Mouse (Mus musculus) hindbrain, postnatal 0 days (tissue): Measurements from ENCODE around the gene Dysf. TPM values are rescaled to one million over a fixed set of nuclear protein-coding genes. Genes with fewer than 3 reads are reported as not detected.

ENCODE experiments used
- ATAC-seq: fragments of 200-750 bp; cut with Nextera tagmentation; 2 replicates; pipeline ENCODE4 v1.8.0; 2017; ENCODE audit warnings: mild to moderate bottlenecking, moderate TSS enrichment, moderate library complexity
- DNase-seq: peaks from one replicate; pipeline ENCODE4 v3.0.0-alpha.2; 2015; ENCODE audit warnings: low spot score
- H3K27ac ChIP-seq: fragments of 300-500 bp; sonication (generic); 2 replicates; pipeline ENCODE4 v1.5.1; 2014; ENCODE audit warnings: mild to moderate bottlenecking
- H3K27me3 ChIP-seq: fragments of 300-500 bp; sonication (generic); 2 replicates; pipeline ENCODE4 v1.6.1; 2014; ENCODE audit warnings: low read length, mixed read lengths; ENCODE audit not compliant: insufficient read depth
- H3K36me3 ChIP-seq: fragments of 300-500 bp; sonication (generic); 2 replicates; pipeline ENCODE4 v1.6.1; 2014; ENCODE audit warnings: low read length, mixed read lengths; ENCODE audit not compliant: insufficient read depth
- H3K4me1 ChIP-seq: fragments of 300-500 bp; sonication (generic); 2 replicates; pipeline ENCODE4 v1.6.1; 2014; ENCODE audit warnings: antibody characterized with exemption, low read length, mixed read lengths; ENCODE audit not compliant: insufficient read depth
- H3K4me2 ChIP-seq: fragments of 300-500 bp; sonication (generic); 2 replicates; pipeline ENCODE4 v1.6.1; 2014; ENCODE audit warnings: low read depth, mild to moderate bottlenecking, low read length, moderate library complexity, mixed read lengths
- H3K4me3 ChIP-seq: fragments of 300-500 bp; sonication (generic); 2 replicates; pipeline ENCODE4 v1.5.1; 2014; ENCODE audit warnings: low read length
- H3K9ac ChIP-seq: fragments of 300-500 bp; sonication (generic); replicated peaks from 2 replicates; pipeline ENCODE4 v1.6.1; 2014; ENCODE audit warnings: mild to moderate bottlenecking, low read length, moderate library complexity, mixed read lengths
- H3K9me3 ChIP-seq: fragments of 300-500 bp; sonication (generic); 2 replicates; pipeline ENCODE4 v1.6.1; 2016; ENCODE audit warnings: low read length, mixed read lengths
- CTCF ChIP-seq: IDR thresholded peaks from 2 replicates; pipeline ENCODE4 v1.5.1; 2016; ENCODE audit warnings: antibody characterized with exemption, control low read depth, low read depth
- WGBS: fragments of 180-500 bp; shearing (Covaris S2); extraction: QIAGEN DNeasy Blood & Tissue Kit; methylation state at CpG from one replicate; pipeline ENCODE4 v1.1.7; 2014; 5-methylcytosine and 5-hydroxymethylcytosine counted together
- polyA plus RNA-seq: library from polyadenylated mRNA; unstranded; fragments of >200 nt; fragmentation: Nextera tagmentation; extraction: Ambion mirVana; gene quantifications from 2 replicates; pipeline ENCODE4 v1.2.1, GENCODE M21; 2015
- total RNA-seq: library from RNA; depleted of rRNA; stranded (reverse); fragments of >200 nt; gene quantifications from 2 replicates; pipeline ENCODE4 v1.2.3, GENCODE M21; 2014

Gene Dysf
- total and polyA plus RNA-seq, 2 experiments from 2014 or later, result 1.6 to 2.4 TPM

GRCm38 (mm10) chr6:84219119-84219518, 210.7 kb downstream of the Dysf start:
- no peaks in the 10 kb centered on the region for H3K36me3 ChIP-seq
- H3K9me3 ChIP-seq, result no peaks in the 10 kb centered on the region
- WGBS, result 62% methylated on average over 11 of the region's 11 CpGs
- no peak overlapping the region for H3K4me3 ChIP-seq
- H3K9ac ChIP-seq, result no peak overlapping the region
- no peaks in the 10 kb centered on the region for H3K4me1 ChIP-seq
- ATAC-seq (no peak), DNase-seq (no peak)
- no peak overlapping the region for H3K4me2 ChIP-seq
- H3K27me3 ChIP-seq, result no peaks in the 10 kb centered on the region
- no peak for TF ChIP-seq CTCF
- H3K27ac ChIP-seq, result no peak overlapping the region

- H3K27me3 ChIP-seq, result no peaks in the 10 kb centered on the region
- H3K4me2 ChIP-seq, result no peak overlapping the region
- WGBS, result 34% methylated on average over 4 of the region's 4 CpGs
- no peak overlapping the region for H3K27ac ChIP-seq
- H3K9ac ChIP-seq, result no peak overlapping the region
- DNase-seq (no peak), ATAC-seq (no peak)
- no peaks in the 10 kb centered on the region for H3K9me3 ChIP-seq
- no peaks in the 10 kb centered on the region for H3K4me1 ChIP-seq
- no peak for TF ChIP-seq CTCF
- no peak overlapping the region for H3K4me3 ChIP-seq
- H3K36me3 ChIP-seq, result no peaks in the 10 kb centered on the region
Observed at GRCm38 (mm10) chr6:84224861-84225260, 216.5 kb downstream of the Dysf start.

GRCm38 (mm10) chr6:84225587-84225986, 217.2 kb downstream of the Dysf start:
- DNase-seq (peak; percentile 30), ATAC-seq (peak; percentile 22; the same call in 1 of the 2 replicates)
- H3K4me3 ChIP-seq, result no peak overlapping the region
- no peak overlapping the region for H3K27ac ChIP-seq
- no peak overlapping the region for H3K9ac ChIP-seq
- H3K9me3 ChIP-seq, result no peaks in the 10 kb centered on the region
- H3K36me3 ChIP-seq, result no peaks in the 10 kb centered on the region
- 58% methylated on average over 6 of the region's 6 CpGs for WGBS
- no peak for TF ChIP-seq CTCF
- no peaks in the 10 kb centered on the region for H3K27me3 ChIP-seq
- H3K4me1 ChIP-seq, result no peaks in the 10 kb centered on the region
- H3K4me2 ChIP-seq, result no peak overlapping the region

- Histone ChIP-seq H3K27me3 (no peaks in the 10 kb centered on the region), H3K4me2 (no peak overlapping the region), H3K4me1 (no peaks in the 10 kb centered on the region; the same call in 1 of the 2 replicates), H3K27ac (no peak overlapping the region), H3K36me3 (no peaks in the 10 kb centered on the region), H3K4me3 (no peak overlapping the region), H3K9me3 (no peaks in the 10 kb centered on the region), H3K9ac (no peak overlapping the region)
- 81% methylated on average over 4 of the region's 4 CpGs for WGBS
- TF ChIP-seq CTCF, result no peak
- ATAC-seq (no peak), DNase-seq (no peak)
Observed at GRCm38 (mm10) chr6:84228196-84228595, 219.8 kb downstream of the Dysf start.

- H3K36me3 ChIP-seq, result no peaks in the 10 kb centered on the region
- H3K4me3 ChIP-seq, result no peak overlapping the region
- no peaks in the 10 kb centered on the region for H3K9me3 ChIP-seq
- DNase-seq (no peak), ATAC-seq (no peak)
- H3K27ac ChIP-seq, result no peak overlapping the region
- no peaks in the 10 kb centered on the region for H3K27me3 ChIP-seq
- H3K9ac ChIP-seq, result no peak overlapping the region
- TF ChIP-seq CTCF, result no peak
- WGBS, result 41% methylated on average over 5 of the region's 5 CpGs
- H3K4me2 ChIP-seq, result no peak overlapping the region
- no peaks in the 10 kb centered on the region; the same call in 1 of the 2 replicates for H3K4me1 ChIP-seq
Observed at GRCm38 (mm10) chr6:84228786-84229185, 220.4 kb downstream of the Dysf start.

GRCm38 (mm10) chr6:84229739-84230138, 221.3 kb downstream of the Dysf start:
- Histone ChIP-seq H3K4me1 (no peaks in the 10 kb centered on the region; the same call in 1 of the 2 replicates), H3K4me3 (no peak overlapping the region), H3K27ac (no peak overlapping the region), H3K9ac (no peak overlapping the region), H3K27me3 (no peaks in the 10 kb centered on the region), H3K4me2 (no peak overlapping the region), H3K9me3 (no peaks in the 10 kb centered on the region), H3K36me3 (no peaks in the 10 kb centered on the region)
- DNase-seq (no peak), ATAC-seq (no peak)
- WGBS, result 58% methylated on average over 7 of the region's 7 CpGs
- no peak for TF ChIP-seq CTCF

- H3K9me3 ChIP-seq, result no peaks in the 10 kb centered on the region
Observed at GRCm38 (mm10) chr6:84231108-84231507, 222.7 kb downstream of the Dysf start.

More at GRCm38 (mm10) chr6:84231108-84231507, 222.7 kb downstream of the Dysf start:
- 44% methylated on average over 7 of the region's 7 CpGs for WGBS
- ATAC-seq (peak; percentile 35; the same call in 1 of the 2 replicates), DNase-seq (peak; percentile 49)
- Histone ChIP-seq H3K4me1 (no peaks in the 10 kb centered on the region; the same call in 1 of the 2 replicates), H3K27ac (no peak overlapping the region), H3K4me3 (no peak overlapping the region), H3K9ac (no peak overlapping the region), H3K27me3 (no peaks in the 10 kb centered on the region), H3K4me2 (no peak overlapping the region), H3K36me3 (no peaks in the 10 kb centered on the region)
- no peak for TF ChIP-seq CTCF
